Mouse (Mus musculus) left cerebral cortex, adult 2 months (tissue): ENCODE results near the gene Gsdma2. TPM values are rescaled to one million over a fixed set of nuclear protein-coding genes. Genes with fewer than 3 reads are reported as not detected.
"Not testable (repeated sequence)": the region's sequence is repeated elsewhere in the genome, so short reads cannot be mapped to it uniquely, and the experiment has no call there.

Source experiments
- DNase-seq, 2 experiments: peaks; one replicate each; pipeline ENCODE4 v3.0.0; 2021 to 2022; ENCODE audit warnings: low spot score in 2 of 2, mixed read lengths in 1 of 2; ENCODE audit errors: extremely low spot score in 1 of 2
- H3K27ac ChIP-seq: fragments of 200-600 bp; 2 replicates; pipeline ENCODE4 v1.8.1; 2022
- H3K4me3 ChIP-seq: fragments of 200-600 bp; 2 replicates; pipeline ENCODE4 v1.8.1; 2022
- CTCF ChIP-seq: fragments of 200-600 bp; IDR thresholded peaks from 2 replicates; pipeline ENCODE4 v1.8.1; 2022; ENCODE audit warnings: antibody characterized with exemption, mild to moderate bottlenecking, moderate library complexity
- intact Hi-C: fragments of 180-260 bp; cut with DNase I; formaldehyde crosslinking; loops from one replicate; pipeline ENCODE4 v1.15.1; 2025
- long read RNA-seq, 2 experiments: library from polyadenylated mRNA; stranded (forward); transcript quantifications; one replicate each; pipeline ENCODE4 v2.0.0; 2021; ENCODE audit warnings: borderline mapping rate in 2 of 2
- total RNA-seq, 2 experiments: library from RNA; stranded (reverse); gene quantifications; 2 replicates each; pipeline ENCODE4 v1.2.3; 2021

The Gsdma2 gene
- not detected for total RNA-seq
- long read RNA-seq, experiment 1: 0 reads
- long read RNA-seq, experiment 2: 0 reads

DNA sequence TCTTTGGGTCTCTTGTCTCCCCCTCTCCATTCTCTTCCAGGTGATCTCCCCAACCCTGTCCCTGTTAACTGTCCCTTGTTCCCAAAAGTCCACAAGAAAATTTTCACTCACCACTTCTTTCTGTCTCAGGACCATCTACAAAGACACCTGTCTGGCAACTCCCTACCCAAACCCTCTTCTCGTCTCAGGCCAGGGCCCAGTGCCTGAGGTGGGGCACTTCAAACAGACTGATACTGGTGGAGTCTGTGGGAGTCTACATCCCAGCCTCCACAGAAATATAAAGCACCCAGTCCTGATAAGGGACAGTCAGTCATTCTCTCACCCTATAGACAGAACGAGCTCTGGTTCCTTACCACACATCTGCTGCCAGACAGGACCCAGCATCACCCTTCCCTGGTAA lies at the start of gene Gsdma2:
Gene Gsdma2, plus strand, starts transcription at position 301 of the 400 bp plus-strand sequence.
- DNase-seq: no peak
- intact Hi-C loops: no loop called here
- H3K27ac ChIP-seq: no peak within 1 kb of the TSS
- H3K4me3 ChIP-seq: no peak within 1 kb of the TSS
- no peak for TF ChIP-seq CTCF

DNA sequence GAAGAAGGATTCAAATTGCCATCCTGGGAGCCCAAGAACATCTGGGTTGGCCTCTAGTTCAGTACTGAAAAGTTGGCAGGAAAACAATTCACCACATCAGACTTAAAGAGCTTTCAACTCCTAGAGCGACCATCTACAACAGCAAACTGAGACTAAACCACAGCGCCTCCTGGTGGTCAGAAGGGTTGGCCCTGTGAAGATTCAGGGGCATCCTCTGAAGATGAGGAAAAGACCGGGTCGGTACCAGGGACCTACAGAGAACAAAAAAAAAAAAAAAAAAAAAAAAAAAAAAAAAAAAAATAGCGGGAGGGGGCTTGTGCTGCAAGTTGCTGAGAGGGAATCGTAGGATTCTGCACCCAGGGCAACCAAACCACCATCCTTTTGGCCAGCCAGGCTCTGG lies 49.2 kb upstream of the Gsdma2 start:
- peak; percentile 57 for TF ChIP-seq CTCF
- Histone ChIP-seq H3K27ac (no peak overlapping the region), H3K4me3 (no peak overlapping the region)
- intact Hi-C loops: no loop called here
- DNase-seq: no peak

DNA sequence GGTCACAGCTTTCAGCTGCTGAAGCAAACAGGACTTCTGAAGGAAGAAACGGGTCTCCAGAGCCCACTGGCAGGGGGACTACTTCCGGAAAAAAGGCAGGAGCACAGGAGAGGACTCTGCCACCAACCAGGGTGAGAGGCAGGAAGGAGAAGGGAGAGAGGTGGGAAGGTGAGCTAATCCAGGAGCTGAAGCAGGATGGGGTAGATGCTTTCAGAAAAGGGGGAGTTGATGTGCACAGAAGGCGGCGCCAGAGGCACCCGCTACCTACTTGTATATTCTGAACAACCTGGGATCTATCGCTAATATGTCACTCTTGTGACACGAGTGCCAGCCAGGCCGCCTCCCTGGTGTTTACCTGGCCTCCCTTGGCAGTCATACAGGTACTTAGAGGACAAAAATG lies 48.6 kb upstream of the Gsdma2 start, which contains the start of gene Lrrc3c:
Gene Lrrc3c, plus strand, starts transcription at position 301 of the 400 bp plus-strand sequence.
- no peak for DNase-seq
- H3K27ac ChIP-seq: no peak within 1 kb of the TSS
- intact Hi-C loops: no loop called here
- TF ChIP-seq CTCF: no peak
- H3K4me3 ChIP-seq: no peak within 1 kb of the TSS

DNA sequence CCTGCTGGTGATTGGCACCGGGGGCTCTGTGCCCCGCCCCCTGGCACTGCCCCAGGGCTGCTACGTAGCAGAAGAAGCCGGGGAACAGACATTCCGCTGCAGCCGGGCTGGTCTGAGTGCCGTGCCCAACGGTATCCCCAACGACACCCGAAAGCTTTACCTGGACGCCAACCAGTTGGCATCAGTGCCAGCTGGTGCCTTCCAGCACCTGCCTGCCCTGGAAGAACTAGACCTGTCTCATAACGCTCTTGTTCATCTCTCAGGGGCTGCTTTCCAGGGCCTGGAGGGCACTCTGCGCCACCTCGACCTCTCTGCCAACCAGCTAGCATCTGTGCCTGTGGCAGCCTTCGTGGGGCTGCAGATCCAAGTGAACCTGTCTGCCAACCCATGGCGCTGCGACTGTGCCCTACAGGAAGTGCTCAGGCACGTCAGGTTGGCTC lies 47.7 kb upstream of the Gsdma2 start:
- intact Hi-C loops: no loop called here
- Histone ChIP-seq H3K27ac (no peak overlapping the region), H3K4me3 (no peak overlapping the region)
- DNase-seq: no peak
- no peak for TF ChIP-seq CTCF

DNA sequence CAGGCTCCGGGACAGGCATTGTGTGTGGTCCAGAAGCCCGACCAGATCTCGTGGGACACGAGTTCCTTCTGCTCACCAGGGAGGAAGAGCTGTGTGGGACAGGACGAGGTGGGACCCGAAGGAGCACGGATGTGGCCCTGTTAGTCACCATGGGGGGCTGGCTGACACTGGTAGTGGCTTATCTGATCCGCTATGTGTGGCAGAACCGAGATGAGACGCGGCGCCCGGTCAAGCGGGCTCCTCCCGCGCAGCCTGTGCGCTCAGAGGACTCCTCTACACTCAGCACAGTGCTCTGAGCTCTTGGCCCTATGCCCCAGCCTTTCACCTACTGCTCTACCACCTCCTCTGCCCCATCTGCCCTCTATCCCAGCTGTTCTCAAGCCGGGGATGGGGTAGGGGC lies 47.3 kb upstream of the Gsdma2 start:
- H3K27ac ChIP-seq: no peak overlapping the region
- intact Hi-C loops: no loop called here
- H3K4me3 ChIP-seq: no peak overlapping the region
- no peak for TF ChIP-seq CTCF
- no peak for DNase-seq

DNA sequence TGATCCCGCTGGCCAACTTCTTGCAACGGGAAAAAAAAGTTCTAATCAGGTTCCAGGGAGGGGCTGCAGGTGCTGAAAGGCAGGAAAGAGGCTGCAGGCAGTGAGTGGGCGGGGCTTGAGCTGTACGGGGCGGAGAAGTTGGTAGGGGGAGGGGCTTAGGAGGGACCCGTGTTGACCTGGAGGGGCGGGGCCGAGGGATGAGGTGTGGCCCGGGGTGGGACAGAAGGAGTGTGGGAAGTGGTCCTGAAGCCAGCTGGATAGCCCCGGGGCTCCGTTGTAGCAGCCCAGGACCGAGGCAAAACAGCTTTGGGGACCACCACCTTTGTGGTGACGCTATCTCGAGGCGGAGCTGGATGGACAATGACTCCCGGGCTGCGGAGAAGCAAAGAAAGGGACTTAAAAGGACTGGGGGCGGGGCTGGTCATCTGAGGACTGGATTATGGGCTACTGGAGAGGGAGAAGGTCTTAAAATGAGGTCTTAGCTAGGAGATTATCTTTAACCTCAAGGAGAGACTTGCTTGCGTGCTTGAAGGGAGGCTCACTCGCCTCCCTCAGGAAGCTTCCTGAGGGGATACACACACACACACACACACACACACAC lies 44.4 kb upstream of the Gsdma2 start:
- intact Hi-C loops: no loop called here
- no peak for DNase-seq
- Histone ChIP-seq H3K4me3 (no peak overlapping the region), H3K27ac (no peak overlapping the region)
- TF ChIP-seq CTCF: no peak

DNA sequence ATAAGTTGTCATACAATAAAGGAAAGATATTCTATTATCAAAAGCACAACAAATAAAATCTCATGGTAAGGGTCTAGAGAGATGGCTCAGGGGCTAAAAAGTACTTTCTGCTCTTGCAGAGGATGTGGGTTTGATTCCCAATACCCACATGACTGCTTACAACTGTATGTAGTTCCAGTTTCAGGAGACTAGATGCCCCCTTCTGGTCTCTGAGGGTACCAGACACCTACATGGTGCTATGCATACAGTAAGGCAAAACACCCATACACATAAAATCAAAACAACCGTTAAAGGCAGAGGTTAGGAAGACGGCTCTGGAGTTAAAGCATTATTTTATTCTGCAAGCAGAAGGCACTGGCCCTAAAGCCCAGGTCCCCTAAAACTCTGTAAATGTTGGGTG lies 42.6 kb upstream of the Gsdma2 start:
- intact Hi-C loops: loop anchor here (2.0 kb wide), 1 partner anchor 33 kb away; no protein-coding TSS in a partner anchor
- Histone ChIP-seq H3K27ac (no peak overlapping the region), H3K4me3 (no peak overlapping the region)
- no peak for TF ChIP-seq CTCF
- DNase-seq: no peak

DNA sequence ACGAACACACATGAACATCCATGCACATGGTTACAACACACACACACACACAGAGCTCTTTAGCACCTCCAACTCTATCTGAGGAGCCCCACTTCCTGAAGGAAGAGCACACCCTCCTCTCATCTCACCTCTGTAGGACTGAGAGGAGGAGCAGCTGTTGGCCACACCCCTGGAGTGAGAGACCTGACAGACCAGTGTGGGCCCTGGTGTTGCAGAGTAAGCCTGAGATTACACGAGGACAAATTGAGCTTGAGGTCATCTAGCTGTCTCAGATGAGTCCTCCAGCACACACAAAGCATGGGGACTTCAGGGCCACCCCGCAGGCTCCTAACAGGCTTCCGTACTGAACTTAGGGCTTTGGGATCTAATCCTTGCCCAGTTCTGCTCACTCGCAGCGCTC lies 41.6 kb upstream of the Gsdma2 start:
- H3K27ac ChIP-seq, DNase-seq, H3K4me3 ChIP-seq: not testable (repeated sequence)
- intact Hi-C loops: loop anchor here (2.0 kb wide), 1 partner anchor 32 kb away; no protein-coding TSS in a partner anchor

DNA sequence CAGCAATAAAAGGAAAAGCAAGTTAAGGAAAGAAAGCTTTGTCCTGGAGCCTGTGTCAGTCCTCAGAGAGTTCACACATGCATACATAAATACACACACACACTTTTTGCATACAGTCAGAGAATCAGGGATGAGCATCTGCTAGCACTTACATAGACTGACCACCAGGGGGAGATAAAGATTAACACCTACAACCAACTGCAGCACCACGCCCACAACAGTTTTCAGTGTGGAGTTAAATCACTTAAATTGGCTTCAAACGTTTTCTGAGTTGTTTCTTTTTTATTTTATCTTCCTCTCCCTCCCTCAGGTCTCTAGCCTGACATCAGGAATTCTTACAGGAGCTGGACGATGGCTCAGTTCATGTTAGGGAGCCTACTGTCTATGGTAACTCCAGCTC lies 39.8 kb upstream of the Gsdma2 start:
- Histone ChIP-seq H3K27ac (no peak overlapping the region), H3K4me3 (no peak overlapping the region)
- no peak for DNase-seq
- intact Hi-C loops: loop anchor here (1.0 kb wide), 1 partner anchor 49 kb away; no protein-coding TSS in a partner anchor
- peak; percentile 80 for TF ChIP-seq CTCF

DNA sequence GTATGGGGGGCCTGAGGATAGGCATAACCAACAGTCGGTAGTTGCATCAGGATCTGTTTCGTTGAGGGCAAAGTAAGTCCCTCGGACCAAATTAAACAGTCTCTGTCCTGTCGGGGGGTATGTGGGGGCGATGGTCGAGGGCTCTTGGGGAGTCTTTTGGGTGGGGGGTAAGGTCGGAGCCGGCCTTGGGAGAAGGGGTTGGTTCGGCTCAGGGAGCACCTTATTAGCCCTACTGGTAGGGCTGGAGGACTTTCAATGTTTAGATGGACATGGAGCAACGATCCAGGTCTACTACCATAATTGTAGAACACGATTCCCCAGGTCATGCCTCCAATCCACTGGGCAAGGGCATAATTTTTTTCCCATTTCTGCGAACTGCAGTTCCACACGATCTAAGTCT lies 25.8 kb upstream of the Gsdma2 start:
- H3K27ac ChIP-seq: no peak overlapping the region
- no peak for TF ChIP-seq CTCF
- no peak overlapping the region for H3K4me3 ChIP-seq
- intact Hi-C loops: no loop called here
- no peak for DNase-seq

DNA sequence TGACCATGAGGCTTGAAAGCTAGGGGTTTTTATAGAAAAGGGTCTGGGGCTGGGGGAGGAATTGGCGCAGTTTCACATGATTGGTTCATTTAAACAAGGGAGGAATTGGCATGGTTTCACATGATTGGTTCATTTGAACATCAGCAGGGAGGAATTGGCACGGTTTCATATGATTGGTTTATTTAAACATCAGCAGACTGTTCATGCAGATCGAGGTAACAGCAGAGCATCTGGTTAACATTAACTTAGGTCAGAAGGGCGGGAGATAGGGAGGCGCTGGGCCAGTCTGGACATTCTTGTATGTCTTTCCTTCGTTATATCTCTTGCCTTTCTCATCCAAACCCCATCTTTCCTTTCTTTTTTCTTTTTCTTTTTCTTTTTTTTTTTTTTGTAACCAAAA lies 22.6 kb upstream of the Gsdma2 start:
- not testable (repeated sequence) for DNase-seq

DNA sequence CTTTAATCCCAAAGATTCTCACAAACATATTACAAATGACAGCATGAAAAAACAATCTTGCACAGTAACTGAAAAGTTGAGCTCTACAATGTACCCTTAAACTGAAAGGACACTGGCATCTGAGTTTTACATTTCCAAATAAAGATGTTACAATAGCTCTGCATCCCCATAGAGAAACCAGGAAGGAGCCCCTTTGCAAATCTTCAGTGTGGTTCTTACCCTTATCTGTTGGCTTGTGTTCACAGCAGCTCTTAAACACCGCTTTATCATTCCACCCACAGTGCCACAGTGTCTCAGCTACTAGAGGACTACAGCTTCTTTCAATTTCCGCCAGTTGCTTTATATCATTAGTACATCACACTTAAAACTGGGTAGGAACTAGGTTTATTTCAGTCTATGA lies 22.2 kb upstream of the Gsdma2 start:
- H3K4me3 ChIP-seq, DNase-seq, intact Hi-C loops, H3K27ac ChIP-seq: not testable (repeated sequence)

More for the DNA sequence above, 22.6 kb upstream of the Gsdma2 start:
- intact Hi-C loops, H3K4me3 ChIP-seq, H3K27ac ChIP-seq: not testable (repeated sequence)
